Mouse (Mus musculus) ZHBTc4 (cell line): ENCODE data around the gene Grik3.

Experiments used
- DNase-seq: peaks from one replicate; pipeline ENCODE4 v3.0.0-alpha.2; 2011; ENCODE audit warnings: low read depth, low spot score

The Grik3 gene

GRCm38 (mm10) chr4:125490661-125491504, at the start of gene Grik3:
TSS of gene Grik3 (plus strand) at chr4:125490700.
- peak; percentile 55 for DNase-seq

- DNase-seq: no peak
Observed at GRCm38 (mm10) chr4:125441821-125442220, 48.7 kb upstream of the Grik3 start.

- DNase-seq: no peak
Observed at GRCm38 (mm10) chr4:125444366-125444765, 46.1 kb upstream of the Grik3 start.

GRCm38 (mm10) chr4:125450602-125451321, 39.7 kb upstream of the Grik3 start:
- DNase-seq: no peak

GRCm38 (mm10) chr4:125451821-125452220, 38.7 kb upstream of the Grik3 start:
- DNase-seq: peak; percentile 64

- no peak for DNase-seq
Observed at GRCm38 (mm10) chr4:125456506-125456905, 34.0 kb upstream of the Grik3 start.

- DNase-seq: peak; percentile 29
Observed at GRCm38 (mm10) chr4:125457152-125458093, 33.1 kb upstream of the Grik3 start.

- no peak for DNase-seq
Observed at GRCm38 (mm10) chr4:125459791-125460190, 30.7 kb upstream of the Grik3 start.

GRCm38 (mm10) chr4:125469711-125470372, 20.7 kb upstream of the Grik3 start:
- no peak for DNase-seq

- DNase-seq: no peak
Observed at GRCm38 (mm10) chr4:125474903-125475302, 15.6 kb upstream of the Grik3 start.

- DNase-seq: peak; percentile 30
Observed at GRCm38 (mm10) chr4:125478071-125478470, 12.4 kb upstream of the Grik3 start.

- no peak for DNase-seq
Observed at GRCm38 (mm10) chr4:125481256-125481655, 9.2 kb upstream of the Grik3 start.

- no peak for DNase-seq
Observed at GRCm38 (mm10) chr4:125484131-125484530, 6.4 kb upstream of the Grik3 start.

GRCm38 (mm10) chr4:125485416-125486239, 4.9 kb upstream of the Grik3 start:
- DNase-seq: peak; percentile 65

GRCm38 (mm10) chr4:125486616-125487015, 3.9 kb upstream of the Grik3 start:
- DNase-seq: peak; percentile 41

- peak; percentile 21 for DNase-seq
Observed at GRCm38 (mm10) chr4:125487031-125487430, 3.5 kb upstream of the Grik3 start.

- DNase-seq: peak; percentile 85
Observed at GRCm38 (mm10) chr4:125488796-125489637, 1.5 kb upstream of the Grik3 start.

GRCm38 (mm10) chr4:125489901-125490590, 454 bp upstream of the Grik3 start:
- DNase-seq: peak; percentile 87
